Mouse (Mus musculus) heart, postnatal 0 days (tissue): ENCODE data around the gene Ncdn.

Experiments
- CTCF ChIP-seq: IDR thresholded peaks from 2 replicates; pipeline ENCODE4 v1.5.1; 2016; ENCODE audit warnings: antibody characterized with exemption, control low read depth, low read depth
- EP300 ChIP-seq: IDR thresholded peaks from 2 replicates; pipeline ENCODE4 v1.6.1; 2016; ENCODE audit warnings: antibody characterized with exemption, low read depth

DNA sequence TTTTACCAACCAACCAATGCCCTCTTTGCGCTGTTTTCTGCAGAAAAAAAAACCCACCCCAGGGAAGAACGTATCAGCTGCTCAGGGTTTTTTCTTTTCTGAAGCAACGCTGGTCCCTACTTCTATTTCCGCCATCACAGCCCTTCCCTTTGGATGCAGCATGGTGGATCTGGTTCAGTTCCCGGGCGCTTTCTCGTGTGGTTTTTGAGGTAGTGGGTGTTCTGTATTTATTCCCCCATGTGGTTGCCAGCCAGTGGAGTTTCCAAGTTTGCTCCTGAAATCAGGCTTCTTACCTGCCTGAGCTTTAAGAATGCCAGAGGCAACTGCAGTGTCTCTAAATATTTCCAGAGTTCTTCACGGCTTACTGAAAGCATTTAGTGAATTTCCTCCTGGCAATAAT, 29.3 kb upstream of the Ncdn start:
- no peak for TF ChIP-seq CTCF
- TF ChIP-seq EP300: no peak
